Comparison of ENCODE assay signal across 19 mouse cellular contexts in genomic region chr13:82971722-82972121, GRCm38 (mm10).
A peak's percentile ranks its signal among the peaks of the same experiment; 100 is the strongest.
DNase-seq lines count a peak whose midpoint lies in the region; ATAC-seq lines count a peak whose summit lies in the region.
"Had no signal": no experiment of that assay in that cellular context is flagged by ENCODE, and none has a peak within 500 bp of the region (broad histone marks: within the 10 kb centered on the region; RNA-seq: fewer than 3 reads in every experiment).

No protein-coding gene starts in this region.

- no peak overlapping the region for H3K4me2 ChIP-seq in forebrain, embryonic 15.5 days (replicated peaks)
- H3K4me2 ChIP-seq: liver, embryonic 11.5 days; midbrain, embryonic 11.5 days had no signal

- no peak for DNase-seq in forebrain, embryonic 10.5 days (ENCODE audit: extremely low spot score, low spot score)
- peak; percentile 10 to 25 for DNase-seq in frontal cortex, postnatal 10 days (ENCODE audit: low spot score in 2 of 2)
- peak; percentile 10 to 33 for DNase-seq in left cerebral cortex, postnatal 14 days (ENCODE audit: low spot score in 2 of 2)
- peak; percentile 12 to 13 for DNase-seq in right cerebral cortex, postnatal 36 days (ENCODE audit: low spot score in 2 of 2)
- DNase-seq in cerebellum, adult 18-20 months: no peak
- no peak for DNase-seq in spleen, postnatal 4 days (ENCODE audit: low spot score in 2 of 2)
- no peak for DNase-seq in heart, adult 11 months
- DNase-seq: adrenal gland, adult 2 months; cerebellum, adult 2 months; heart, postnatal 4 days; kidney, adult 8-10 months; kidney, postnatal 25 days; lung, adult 2 months; lung, postnatal 4 days had no signal

- H3K4me1 ChIP-seq in forebrain, embryonic 15.5 days: no peaks in the 10 kb centered on the region
- H3K4me1 ChIP-seq in forebrain, embryonic 10.5 days: no peaks in the 10 kb centered on the region
- H3K4me1 ChIP-seq: embryonic facial prominence, embryonic 10.5 days had no signal

- H3K27ac ChIP-seq in forebrain, embryonic 15.5 days (replicated peaks): peak overlapping the region; percentile 35
- H3K27ac ChIP-seq in forebrain, embryonic 10.5 days: no peak overlapping the region
- H3K27ac ChIP-seq: embryonic facial prominence, embryonic 10.5 days had no signal

- no peaks in the 10 kb centered on the region for H3K36me3 ChIP-seq in forebrain, embryonic 15.5 days
- H3K36me3 ChIP-seq in forebrain, embryonic 10.5 days (replicated peaks): no peaks in the 10 kb centered on the region
- H3K36me3 ChIP-seq: embryonic facial prominence, embryonic 10.5 days had no signal

- H3K9ac ChIP-seq in forebrain, embryonic 15.5 days (replicated peaks): no peak overlapping the region

- peaks cover 3% of the 10 kb centered on the region; the same call in 1 of the 2 replicates for H3K9me3 ChIP-seq in forebrain, embryonic 15.5 days
- H3K9me3 ChIP-seq in forebrain, embryonic 10.5 days: no peaks in the 10 kb centered on the region
- H3K9me3 ChIP-seq: embryonic facial prominence, embryonic 10.5 days had no signal

- no peak overlapping the region for H3K4me3 ChIP-seq in forebrain, embryonic 15.5 days
- no peak overlapping the region for H3K4me3 ChIP-seq in forebrain, embryonic 10.5 days
- H3K4me3 ChIP-seq: embryonic facial prominence, embryonic 10.5 days; myocyte had no signal

- peak; percentile 91 for ATAC-seq in forebrain, embryonic 15.5 days (replicated peaks)

- WGBS in forebrain, embryonic 15.5 days: 60% methylated on average over 9 of the region's 9 CpGs
- WGBS in forebrain, embryonic 10.5 days: 96% methylated on average over 9 of the region's 9 CpGs

- intact Hi-C loops in left cerebral cortex, postnatal 14 days (cut with DNase I): no loop called here

- H3K27me3 ChIP-seq in forebrain, embryonic 15.5 days: no peaks in the 10 kb centered on the region
- no peaks in the 10 kb centered on the region for H3K27me3 ChIP-seq in forebrain, embryonic 10.5 days (ENCODE audit: poor library complexity, severe bottlenecking)

Comparison
In these comparisons a context has a peak if more than half of its experiments do, and no peak if none do; other contexts are left out.
1. DNase-seq: peak in frontal cortex, postnatal 10 days (2 of 2), left cerebral cortex, postnatal 14 days (2 of 2) and right cerebral cortex, postnatal 36 days (2 of 2); none in forebrain, embryonic 10.5 days (single experiment), cerebellum, adult 18-20 months (0 of 2), spleen, postnatal 4 days (0 of 2) and heart, adult 11 months (single experiment).